ENCODE assay signal across 8 mouse cellular contexts in the genomic region with DNA sequence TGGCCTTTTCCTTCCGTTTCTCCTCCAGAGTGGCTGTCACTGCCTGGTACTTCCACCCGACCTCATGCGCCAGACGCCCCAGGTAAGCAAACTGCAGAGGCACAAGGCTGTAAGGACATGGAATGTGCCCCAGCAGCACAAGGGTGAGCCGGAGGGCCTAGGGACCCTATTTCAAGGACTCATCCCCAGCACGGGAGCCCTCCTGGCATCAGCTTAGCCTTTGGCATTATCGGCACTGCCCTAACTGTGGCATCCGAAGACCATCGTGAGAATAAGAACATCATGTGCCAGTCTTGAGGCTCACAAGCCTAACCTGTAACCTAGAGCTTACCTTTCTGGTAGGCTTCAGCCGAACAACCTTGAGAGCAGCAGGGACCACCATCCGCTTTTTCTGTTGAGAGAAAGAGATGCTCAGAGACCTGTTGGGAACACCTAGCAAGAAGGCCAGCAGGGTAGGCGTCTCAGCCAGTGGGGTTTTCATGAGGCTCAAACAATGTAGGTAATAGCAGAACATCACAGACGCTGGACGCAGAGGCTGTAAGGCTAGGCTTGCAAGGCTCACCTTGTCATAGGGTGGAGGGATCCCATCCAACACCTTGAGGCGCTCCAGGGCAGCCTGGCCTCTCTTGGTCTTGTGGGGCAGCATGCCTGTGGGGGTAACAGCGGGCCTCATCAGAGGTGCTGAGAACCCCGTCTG. TPM values are rescaled to one million over a fixed set of nuclear protein-coding genes. Genes with fewer than 3 reads are reported as not detected.
DNase-seq lines count a peak whose midpoint lies in the region; TF ChIP-seq lines count a peak whose summit lies in the region.

No protein-coding gene starts in this region.

- no peaks in the 10 kb centered on the region for H3K9me3 ChIP-seq in E14TG2a.4 (ENCODE audit: low read length)
- no peaks in the 10 kb centered on the region for H3K9me3 ChIP-seq in hindbrain, embryonic 10.5 days

- intact Hi-C loops in gastrocnemius, adult 2 months (cut with DNase I), result no loop called here

- peaks cover 32% of the 10 kb centered on the region for H3K4me1 ChIP-seq in E14TG2a.4 (replicated peaks; ENCODE audit: low read depth, low read length)
- H3K4me1 ChIP-seq in hindbrain, embryonic 10.5 days (replicated peaks), result peaks cover 67% of the 10 kb centered on the region

- H3K4me3 ChIP-seq in gastrocnemius, adult 2 months, result peak overlapping the region; percentile 90
- H3K4me3 ChIP-seq in E14TG2a.4 (replicated peaks; ENCODE audit: low read length) (peak overlapping the region; percentile 92), macrophage (ENCODE audit: inconsistent target) (no peak overlapping the region)
- peak overlapping the region; percentile 90 for H3K4me3 ChIP-seq in hindbrain, embryonic 10.5 days

- DNase-seq in gastrocnemius, adult 2 months, result no peak
- no peak for DNase-seq in gastrocnemius, adult 8-10 months (ENCODE audit: low spot score in 2 of 2)
- no peak for DNase-seq in hindbrain, embryonic 10.5 days (ENCODE audit: low spot score)
- DNase-seq in testis, postnatal 10 days (ENCODE audit: low spot score), result no peak
- no peak for DNase-seq in layer of hippocampus, adult 18-20 months (ENCODE audit: low spot score in 2 of 2)
- DNase-seq in layer of hippocampus, adult 9-11 months, result no peak

- WGBS in hindbrain, embryonic 10.5 days, result 81% methylated on average over 17 of the region's 17 CpGs
- 88% methylated on average over 17 of the region's 17 CpGs for WGBS in macrophage (ENCODE audit: missing documents)

- no peaks in the 10 kb centered on the region for H3K27me3 ChIP-seq in E14TG2a.4 (ENCODE audit: insufficient read depth, low read length)
- H3K27me3 ChIP-seq in hindbrain, embryonic 10.5 days (ENCODE audit: insufficient read depth, poor library complexity, severe bottlenecking), result no peaks in the 10 kb centered on the region

- H3K79me2 ChIP-seq in macrophage (ENCODE audit: inconsistent target), result peaks cover 43% of the 10 kb centered on the region

- TF ChIP-seq CTCF in gastrocnemius, adult 2 months (IDR thresholded peaks at IDR 0.05), result no peak
- TF ChIP-seq CTCF in E14TG2a.4 (conservative IDR thresholded peaks at IDR 0.05; ENCODE audit: low read length), result no peak

- peaks cover 53% of the 10 kb centered on the region for H3K36me3 ChIP-seq in E14TG2a.4 (ENCODE audit: insufficient read depth, low read length)
- peaks cover 53% of the 10 kb centered on the region for H3K36me3 ChIP-seq in hindbrain, embryonic 10.5 days
- peaks cover 38% of the 10 kb centered on the region for H3K36me3 ChIP-seq in macrophage (ENCODE audit: inconsistent target)

- peak overlapping the region; percentile 96 for H3K27ac ChIP-seq in gastrocnemius, adult 2 months
- peak overlapping the region; percentile 100 for H3K27ac ChIP-seq in hindbrain, embryonic 10.5 days
- H3K27ac ChIP-seq in macrophage, result peak overlapping the region; percentile 90; the same call in 1 of the 2 replicates

RNA-seq across cellular contexts. Expression of a gene that starts 2.1 kb away (rescaled TPM):
- 100 to 1,000 TPM; 457 to 518 TPM for total RNA-seq in gastrocnemius, adult 2 months (2021)
- total RNA-seq in gastrocnemius, adult 8-10 months (2022), result 100 to 1,000 TPM; 471 to 554 (median 519) TPM
- polyA plus RNA-seq in hindbrain, embryonic 10.5 days (2016; fragmentation: Nextera tagmentation; extraction: Ambion mirVana), result 1,526 and 1,700 TPM in 2 replicates
- total RNA-seq in macrophage (2018; cell fraction: chromatin; rRNA removed), result 100 to 1,000 TPM in 1 of 26 experiments, 10 to 100 TPM in 25; 12.6 to 209 (median 27.9) TPM
- total RNA-seq in macrophage (2018; cell fraction: cytosol; rRNA removed), result 1,000 to 10,000 TPM in 12 of 26 experiments, 100 to 1,000 TPM in 14; 469 to 1,924 (median 792) TPM
- 100 to 1,000 TPM in 14 of 26 experiments, 10 to 100 TPM in 12; 53.1 to 199 (median 101) TPM for total RNA-seq in macrophage (2018; cell fraction: nucleus; rRNA removed)
- 1,184 to 1,556 TPM (median 1,388 TPM) in 3 replicates for polyA plus RNA-seq in macrophage (2018)
- total RNA-seq in layer of hippocampus, adult 18-20 months (2021), result 100 to 1,000 TPM; 481 to 486 TPM

RNA-seq across cellular contexts. Expression of a gene that starts 2.3 kb away (rescaled TPM):
- total RNA-seq in gastrocnemius, adult 2 months (2021), result 100 to 1,000 TPM; 552 to 624 TPM
- 100 to 1,000 TPM; 647 to 843 (median 690) TPM for total RNA-seq in gastrocnemius, adult 8-10 months (2022)
- 1,174 and 1,234 TPM in 2 replicates for polyA plus RNA-seq in hindbrain, embryonic 10.5 days (2016; fragmentation: Nextera tagmentation; extraction: Ambion mirVana)
- total RNA-seq in macrophage (2018; cell fraction: chromatin; rRNA removed), result 100 to 1,000 TPM in 17 of 26 experiments, 10 to 100 TPM in 9; 38.7 to 450 (median 112) TPM
- 1,000 to 10,000 TPM in 22 of 26 experiments, 100 to 1,000 TPM in 4; 829 to 2,559 (median 1,296) TPM for total RNA-seq in macrophage (2018; cell fraction: cytosol; rRNA removed)
- 100 to 1,000 TPM; 139 to 424 (median 252) TPM for total RNA-seq in macrophage (2018; cell fraction: nucleus; rRNA removed)
- 804 to 2,026 TPM (median 1,578 TPM) in 3 replicates for polyA plus RNA-seq in macrophage (2018)
- total RNA-seq in layer of hippocampus, adult 18-20 months (2021), result 100 to 1,000 TPM; 866 to 870 TPM

RNA-seq across cellular contexts. Expression of a gene that starts 9.7 kb away (rescaled TPM):
- under 1 TPM in 1 of 2 experiments, not detected in 1; 0.26 TPM for total RNA-seq in gastrocnemius, adult 2 months (2021)
- total RNA-seq in gastrocnemius, adult 8-10 months (2022), result not detected
- polyA plus RNA-seq in hindbrain, embryonic 10.5 days (2016; fragmentation: Nextera tagmentation; extraction: Ambion mirVana), result 0.13 and 0.15 TPM in 2 replicates
- total RNA-seq in macrophage (2018; cell fraction: chromatin; rRNA removed), result not detected
- total RNA-seq in macrophage (2018; cell fraction: cytosol; rRNA removed), result under 1 TPM in 5 of 26 experiments, not detected in 21; 0.09 to 0.16 (median 0.12) TPM
- total RNA-seq in macrophage (2018; cell fraction: nucleus; rRNA removed), result 1 to 10 TPM in 1 of 26 experiments, not detected in 25; 2.2 TPM
- not detected in 3 replicates for polyA plus RNA-seq in macrophage (2018)
- not detected for total RNA-seq in layer of hippocampus, adult 18-20 months (2021)

RNA-seq across cellular contexts. Expression of a gene that starts 9.9 kb away (rescaled TPM):
- total RNA-seq in gastrocnemius, adult 2 months (2021), result 1 to 10 TPM; 2.2 to 3.3 TPM
- 1 to 10 TPM in 3 of 4 experiments, under 1 TPM in 1; 0.94 to 2.7 (median 2.3) TPM for total RNA-seq in gastrocnemius, adult 8-10 months (2022)
- polyA plus RNA-seq in hindbrain, embryonic 10.5 days (2016; fragmentation: Nextera tagmentation; extraction: Ambion mirVana), result 0.85 and 2.0 TPM in 2 replicates
- 10 to 100 TPM in 25 of 26 experiments, 1 to 10 TPM in 1; 5.1 to 67.4 (median 27.4) TPM for total RNA-seq in macrophage (2018; cell fraction: chromatin; rRNA removed)
- 10 to 100 TPM in 14 of 26 experiments, 1 to 10 TPM in 12; 4.7 to 15.9 (median 10.5) TPM for total RNA-seq in macrophage (2018; cell fraction: cytosol; rRNA removed)
- total RNA-seq in macrophage (2018; cell fraction: nucleus; rRNA removed), result 10 to 100 TPM in 22 of 26 experiments, 1 to 10 TPM in 4; 7.7 to 42.8 (median 25.9) TPM
- 4.4 to 9.9 TPM (median 8.0 TPM) in 3 replicates for polyA plus RNA-seq in macrophage (2018)
- total RNA-seq in layer of hippocampus, adult 18-20 months (2021), result 1 to 10 TPM; 6.9 to 9.5 TPM

RNA-seq across cellular contexts. Expression of a gene that starts 22.6 kb away (rescaled TPM):
- 10 to 100 TPM; 33.6 to 38.5 TPM for total RNA-seq in gastrocnemius, adult 2 months (2021)
- 10 to 100 TPM; 23.8 to 37.0 (median 30.0) TPM for total RNA-seq in gastrocnemius, adult 8-10 months (2022)
- polyA plus RNA-seq in hindbrain, embryonic 10.5 days (2016; fragmentation: Nextera tagmentation; extraction: Ambion mirVana), result 9.9 and 13.1 TPM in 2 replicates
- 10 to 100 TPM in 14 of 26 experiments, 1 to 10 TPM in 12; 2.2 to 66.1 (median 11.3) TPM for total RNA-seq in macrophage (2018; cell fraction: chromatin; rRNA removed)
- total RNA-seq in macrophage (2018; cell fraction: cytosol; rRNA removed), result 100 to 1,000 TPM in 13 of 26 experiments, 10 to 100 TPM in 13; 37.8 to 269 (median 128) TPM
- total RNA-seq in macrophage (2018; cell fraction: nucleus; rRNA removed), result 100 to 1,000 TPM in 12 of 26 experiments, 10 to 100 TPM in 14; 41.4 to 267 (median 88.4) TPM
- 84.4 to 284 TPM (median 160 TPM) in 3 replicates for polyA plus RNA-seq in macrophage (2018)
- total RNA-seq in layer of hippocampus, adult 18-20 months (2021), result 10 to 100 TPM; 14.8 to 18.7 TPM
